Mouse (Mus musculus): Measurements from ENCODE around the gene Etnk1. TPM values are rescaled to one million over a fixed set of nuclear protein-coding genes. Genes with fewer than 3 reads are reported as not detected.
A peak's percentile ranks its signal among the peaks of the same experiment; 100 is the strongest.
"Not testable (repeated sequence)": the region's sequence is repeated elsewhere in the genome, so short reads cannot be mapped to it uniquely, and the experiment has no call there.

Etnk1 gene
- polyA plus RNA-seq, 1 experiment from 2014 or later = 8.7 TPM

DNA sequence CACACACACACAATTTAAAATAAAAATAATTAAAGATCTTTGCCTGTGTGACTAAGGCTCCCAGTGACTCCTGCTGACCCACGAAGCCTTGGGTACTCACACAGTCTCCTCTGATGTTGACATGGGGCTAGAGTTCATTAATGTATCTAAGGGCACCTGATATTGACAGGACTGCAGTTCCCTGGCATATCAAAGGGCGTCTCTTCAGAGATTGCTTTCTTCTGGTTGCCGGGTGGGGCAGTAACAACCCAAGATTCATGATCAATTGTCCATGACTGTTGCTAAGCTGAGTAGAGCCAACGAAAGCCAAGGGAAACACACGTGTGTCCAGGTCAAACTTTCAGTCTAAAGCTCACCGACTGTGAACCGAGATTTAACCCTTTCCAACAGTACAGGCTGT, 22.0 kb upstream of the Etnk1 start:
- no peak overlapping the region for H3K9ac ChIP-seq (ENCODE audit: low read depth, low read length)
- no peak overlapping the region for H3K4me2 ChIP-seq (ENCODE audit: low read depth, low read length)
- no peaks in the 10 kb centered on the region for H3K27me3 ChIP-seq (ENCODE audit: control insufficient read depth, insufficient read depth, low read depth, low read length)
- no peaks in the 10 kb centered on the region for H3K36me3 ChIP-seq (ENCODE audit: control insufficient read depth, insufficient read depth)
- no peaks in the 10 kb centered on the region for H3K9me3 ChIP-seq (replicated peaks; ENCODE audit: control insufficient read depth, low read length)
- peak; percentile 25; the same call in 1 of the 2 replicates for ATAC-seq (ENCODE audit: low read depth)
- no peak overlapping the region for H3K27ac ChIP-seq (ENCODE audit: low read length)
- H3K4me1 ChIP-seq (ENCODE audit: control insufficient read depth, low read depth, low read length) = no peaks in the 10 kb centered on the region; the same call in 1 of the 2 replicates
- H3K4me3 ChIP-seq (ENCODE audit: low read depth, low read length) = no peak overlapping the region
- 43% methylated on average over 7 of the region's 7 CpGs for WGBS (ENCODE audit: insufficient replicate concordance)

DNA sequence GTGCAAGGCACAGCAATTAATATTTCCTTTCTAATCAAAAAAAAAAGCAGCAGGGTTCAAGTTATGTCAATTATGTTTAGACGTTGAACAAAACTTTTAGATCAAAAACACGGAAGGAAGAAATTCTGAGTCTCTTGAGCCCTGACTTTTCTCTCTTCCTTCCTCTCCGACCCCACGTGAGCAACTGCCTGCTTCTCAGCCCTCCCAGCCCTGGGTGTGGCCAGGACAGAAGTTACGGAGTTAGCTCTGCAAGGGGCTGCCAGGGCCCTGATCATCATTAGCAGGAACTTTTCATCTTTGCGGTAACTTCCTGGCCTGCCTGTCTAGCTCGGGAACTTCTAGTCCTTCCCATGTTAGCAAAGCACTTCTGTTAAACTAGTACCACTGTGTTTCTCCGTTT, 20.3 kb upstream of the Etnk1 start:
- Histone ChIP-seq H3K4me1 (ENCODE audit: control insufficient read depth, low read depth, low read length) (no peaks in the 10 kb centered on the region; the same call in 1 of the 2 replicates), H3K4me2 (ENCODE audit: low read depth, low read length) (no peak overlapping the region), H3K4me3 (ENCODE audit: low read depth, low read length) (no peak overlapping the region), H3K27me3 (ENCODE audit: control insufficient read depth, insufficient read depth, low read depth, low read length) (no peaks in the 10 kb centered on the region), H3K27ac (ENCODE audit: low read length) (peak overlapping the region; percentile 12; the same call in 1 of the 2 replicates), H3K36me3 (ENCODE audit: control insufficient read depth, insufficient read depth) (no peaks in the 10 kb centered on the region), H3K9me3 (replicated peaks; ENCODE audit: control insufficient read depth, low read length) (no peaks in the 10 kb centered on the region), H3K9ac (ENCODE audit: low read depth, low read length) (no peak overlapping the region)
- peak; percentile 55 for ATAC-seq (ENCODE audit: low read depth)
- 19% methylated on average over 8 of the region's 8 CpGs for WGBS (ENCODE audit: insufficient replicate concordance)

DNA sequence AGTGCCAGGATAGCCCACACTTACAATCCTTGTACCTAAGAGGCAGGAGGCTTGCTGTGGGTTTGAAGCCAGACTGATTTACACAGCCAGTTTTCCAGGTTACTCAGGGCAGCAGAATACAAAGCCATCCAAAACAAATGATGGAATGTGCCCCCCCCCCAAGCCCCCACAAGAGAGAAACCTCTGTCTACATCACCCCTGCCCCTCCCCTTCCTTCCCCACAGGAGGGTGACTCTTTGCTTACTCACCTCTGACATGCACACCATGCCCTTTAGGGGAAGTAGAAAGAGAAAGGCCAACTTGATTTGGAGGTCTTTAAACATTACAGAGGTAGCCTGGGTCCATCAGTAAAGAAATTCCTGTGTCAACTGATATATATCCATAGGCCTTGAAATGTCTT, 18.2 kb upstream of the Etnk1 start:
- H3K4me3 ChIP-seq (ENCODE audit: low read depth, low read length) = no peak overlapping the region
- H3K9ac ChIP-seq (ENCODE audit: low read depth, low read length) = no peak overlapping the region
- H3K9me3 ChIP-seq (replicated peaks; ENCODE audit: control insufficient read depth, low read length) = no peaks in the 10 kb centered on the region
- ATAC-seq (ENCODE audit: low read depth) = no peak
- no peaks in the 10 kb centered on the region for H3K36me3 ChIP-seq (ENCODE audit: control insufficient read depth, insufficient read depth)
- no peaks in the 10 kb centered on the region for H3K27me3 ChIP-seq (ENCODE audit: control insufficient read depth, insufficient read depth, low read depth, low read length)
- no peak overlapping the region for H3K27ac ChIP-seq (ENCODE audit: low read length)
- no peak overlapping the region for H3K4me2 ChIP-seq (ENCODE audit: low read depth, low read length)
- H3K4me1 ChIP-seq (ENCODE audit: control insufficient read depth, low read depth, low read length) = no peaks in the 10 kb centered on the region; the same call in none of the 2 replicates

DNA sequence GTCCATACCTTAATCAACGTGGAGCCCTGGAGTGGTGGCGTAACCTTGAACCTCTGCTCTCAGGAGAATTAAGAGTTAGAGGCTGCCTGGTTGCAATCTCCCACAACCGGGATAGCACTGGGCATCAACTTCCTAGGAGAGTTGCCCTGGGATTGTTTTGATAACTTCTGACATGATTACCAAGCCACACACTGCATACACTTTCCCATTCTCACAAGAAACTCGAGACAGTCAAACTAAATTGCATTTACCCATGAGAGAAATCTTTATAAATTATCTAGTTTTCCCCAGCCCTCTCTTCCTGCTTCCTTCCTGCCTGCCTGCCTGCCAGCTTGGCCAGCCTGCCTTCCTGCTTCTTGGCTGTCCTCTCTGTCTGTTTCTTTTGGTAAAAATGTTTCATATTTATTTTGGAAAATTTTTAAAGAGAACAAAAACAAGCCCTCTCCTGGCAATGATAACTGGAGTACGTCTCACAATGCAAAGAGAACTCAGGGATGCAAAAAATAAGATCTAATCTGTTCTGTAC, 17.2 kb upstream of the Etnk1 start:
- no peak overlapping the region for H3K4me2 ChIP-seq (ENCODE audit: low read depth, low read length)
- H3K9me3 ChIP-seq (replicated peaks; ENCODE audit: control insufficient read depth, low read length) = no peaks in the 10 kb centered on the region
- no peak overlapping the region for H3K9ac ChIP-seq (ENCODE audit: low read depth, low read length)
- WGBS (ENCODE audit: insufficient replicate concordance) = 30% methylated on average over 5 of the region's 5 CpGs
- ATAC-seq (ENCODE audit: low read depth) = no peak
- H3K27ac ChIP-seq (ENCODE audit: low read length) = no peak overlapping the region
- H3K36me3 ChIP-seq (ENCODE audit: control insufficient read depth, insufficient read depth) = no peaks in the 10 kb centered on the region
- H3K27me3 ChIP-seq (ENCODE audit: control insufficient read depth, insufficient read depth, low read depth, low read length) = no peaks in the 10 kb centered on the region
- H3K4me3 ChIP-seq (ENCODE audit: low read depth, low read length) = no peak overlapping the region
- no peaks in the 10 kb centered on the region; the same call in none of the 2 replicates for H3K4me1 ChIP-seq (ENCODE audit: control insufficient read depth, low read depth, low read length)

- not testable (repeated sequence) for H3K27me3 ChIP-seq (ENCODE audit: control insufficient read depth, insufficient read depth, low read depth, low read length); H3K4me3 ChIP-seq (ENCODE audit: low read depth, low read length); H3K9ac ChIP-seq (ENCODE audit: low read depth, low read length); ATAC-seq (ENCODE audit: low read depth); H3K36me3 ChIP-seq (ENCODE audit: control insufficient read depth, insufficient read depth); H3K9me3 ChIP-seq (replicated peaks; ENCODE audit: control insufficient read depth, low read length); H3K4me1 ChIP-seq (ENCODE audit: control insufficient read depth, low read depth, low read length); H3K4me2 ChIP-seq (ENCODE audit: low read depth, low read length)
- WGBS (ENCODE audit: insufficient replicate concordance) = 24% methylated on average over 10 of the region's 10 CpGs
- H3K27ac ChIP-seq (ENCODE audit: low read length) = 0 out of 2 replicates have a peak overlapping the region, but pooled peaks have one; percentile 25
Measured at GRCm38 (mm10) chr6:143151081-143151995, 15.7 kb upstream of the Etnk1 start.

DNA sequence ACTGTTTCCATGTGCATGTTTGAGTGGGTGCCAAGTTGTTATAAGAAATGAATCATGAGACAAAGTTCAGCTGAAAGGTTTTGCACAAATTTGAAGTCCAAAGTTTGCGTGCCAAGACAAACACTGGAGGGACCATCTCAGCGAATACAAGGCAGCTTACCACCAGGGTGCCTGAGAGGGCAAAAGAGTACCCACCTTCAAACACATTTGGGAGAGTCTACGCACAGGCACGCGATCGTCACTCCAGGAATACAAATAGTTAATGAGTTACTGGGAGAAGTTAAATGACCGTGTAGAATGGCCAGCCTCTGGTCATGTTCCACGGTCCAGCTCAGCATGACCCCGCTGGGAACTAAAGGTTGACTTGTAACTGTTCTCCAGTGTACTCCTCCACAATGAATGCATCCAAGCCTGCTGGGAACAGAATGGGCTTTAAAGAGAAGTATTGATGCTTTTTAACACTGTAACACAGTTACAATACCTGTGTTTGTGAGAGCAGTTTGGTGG, 14.6 kb upstream of the Etnk1 start:
- Histone ChIP-seq H3K27ac (ENCODE audit: low read length) (peak overlapping the region; percentile 52), H3K9me3 (replicated peaks; ENCODE audit: control insufficient read depth, low read length) (no peaks in the 10 kb centered on the region), H3K4me1 (ENCODE audit: control insufficient read depth, low read depth, low read length) (no peaks in the 10 kb centered on the region; the same call in none of the 2 replicates), H3K27me3 (ENCODE audit: control insufficient read depth, insufficient read depth, low read depth, low read length) (no peaks in the 10 kb centered on the region), H3K4me3 (ENCODE audit: low read depth, low read length) (no peak overlapping the region), H3K36me3 (ENCODE audit: control insufficient read depth, insufficient read depth) (no peaks in the 10 kb centered on the region), H3K9ac (ENCODE audit: low read depth, low read length) (no peak overlapping the region), H3K4me2 (ENCODE audit: low read depth, low read length) (no peak overlapping the region)
- 68% methylated on average over 9 of the region's 9 CpGs for WGBS (ENCODE audit: insufficient replicate concordance)
- peak; percentile 75 for ATAC-seq (ENCODE audit: low read depth)

GRCm38 (mm10) chr6:143153160-143153559, 13.9 kb upstream of the Etnk1 start:
- 69% methylated on average over 2 of the region's 2 CpGs for WGBS (ENCODE audit: insufficient replicate concordance)
- no peaks in the 10 kb centered on the region for H3K27me3 ChIP-seq (ENCODE audit: control insufficient read depth, insufficient read depth, low read depth, low read length)
- peak overlapping the region; percentile 52 for H3K27ac ChIP-seq (ENCODE audit: low read length)
- H3K36me3 ChIP-seq (ENCODE audit: control insufficient read depth, insufficient read depth) = no peaks in the 10 kb centered on the region
- no peak overlapping the region for H3K9ac ChIP-seq (ENCODE audit: low read depth, low read length)
- H3K4me1 ChIP-seq (ENCODE audit: control insufficient read depth, low read depth, low read length) = no peaks in the 10 kb centered on the region; the same call in none of the 2 replicates
- no peak overlapping the region for H3K4me3 ChIP-seq (ENCODE audit: low read depth, low read length)
- no peaks in the 10 kb centered on the region for H3K9me3 ChIP-seq (replicated peaks; ENCODE audit: control insufficient read depth, low read length)
- H3K4me2 ChIP-seq (ENCODE audit: low read depth, low read length) = no peak overlapping the region
- no peak for ATAC-seq (ENCODE audit: low read depth)

- H3K4me2 ChIP-seq (ENCODE audit: low read depth, low read length) = no peak overlapping the region
- H3K9ac ChIP-seq (ENCODE audit: low read depth, low read length) = no peak overlapping the region
- no peaks in the 10 kb centered on the region for H3K27me3 ChIP-seq (ENCODE audit: control insufficient read depth, insufficient read depth, low read depth, low read length)
- H3K4me1 ChIP-seq (ENCODE audit: control insufficient read depth, low read depth, low read length) = no peaks in the 10 kb centered on the region; the same call in none of the 2 replicates
- WGBS (ENCODE audit: insufficient replicate concordance) = 43% methylated on average over 10 of the region's 10 CpGs
- no peaks in the 10 kb centered on the region for H3K9me3 ChIP-seq (replicated peaks; ENCODE audit: control insufficient read depth, low read length)
- H3K36me3 ChIP-seq (ENCODE audit: control insufficient read depth, insufficient read depth) = no peaks in the 10 kb centered on the region
- H3K27ac ChIP-seq (ENCODE audit: low read length) = no peak overlapping the region
- H3K4me3 ChIP-seq (ENCODE audit: low read depth, low read length) = no peak overlapping the region
- peak; percentile 47 for ATAC-seq (ENCODE audit: low read depth)
Measured at GRCm38 (mm10) chr6:143153751-143154494, 13.1 kb upstream of the Etnk1 start.
